Mouse (Mus musculus): ENCODE results near the gene Sfxn2. TPM values are rescaled to one million over a fixed set of nuclear protein-coding genes. Genes with fewer than 3 reads are reported as not detected.

Gene Sfxn2
- 5.6 and 6.5 TPM in 2 replicates for polyA plus RNA-seq (2012; rRNA removed)

- TF ChIP-seq POLR2A (IDR thresholded peaks at IDR 0.05; ENCODE audit: control insufficient read depth, extremely low read depth, insufficient read depth, low read length, poor library complexity) (0 out of 2 replicates have a peak, but pooled peaks have one; percentile 27), CTCF (IDR thresholded peaks at IDR 0.05; ENCODE audit: borderline replicate concordance, control insufficient read depth, extremely low read depth, insufficient read depth, low read length, poor library complexity) (no peak; the same call in 1 of the 2 replicates)
- Histone ChIP-seq H3K27me3 (ENCODE audit: control insufficient read depth, insufficient read depth, low read length) (no peaks in the 10 kb centered on the region), H3K4me1 (replicated peaks; ENCODE audit: control insufficient read depth, insufficient read depth, low read length) (peaks cover 9% of the 10 kb centered on the region), H3K36me3 (ENCODE audit: control insufficient read depth, insufficient read depth, low read length) (no peaks in the 10 kb centered on the region), H3K27ac (ENCODE audit: control insufficient read depth, insufficient read depth, low read length) (no peak within 1 kb of the TSS), H3K4me3 (ENCODE audit: control insufficient read depth, insufficient read depth, low read length) (peak within 1 kb of the TSS; percentile 58)
- 1% methylated on average over 65 of the region's 67 CpGs for WGBS
- DNase-seq = peak; percentile 92
Observed at GRCm38 (mm10) chr19:46572951-46573937, at the start of gene Sfxn2, which contains the start of gene Arl3. Gene Sfxn2 (plus strand): TSS chr19:46573365. Gene Arl3 (minus strand): TSS chr19:46573198.

- peak; percentile 37 for DNase-seq
- TF ChIP-seq CTCF (IDR thresholded peaks at IDR 0.05; ENCODE audit: borderline replicate concordance, control insufficient read depth, extremely low read depth, insufficient read depth, low read length, poor library complexity) (no peak), POLR2A (IDR thresholded peaks at IDR 0.05; ENCODE audit: control insufficient read depth, extremely low read depth, insufficient read depth, low read length, poor library complexity) (no peak)
Observed at GRCm38 (mm10) chr19:46523480-46524151, 49.5 kb upstream of the Sfxn2 start.

GRCm38 (mm10) chr19:46524152-46524544 lies 49.0 kb upstream of the Sfxn2 start:
- Histone ChIP-seq H3K4me1 (replicated peaks; ENCODE audit: control insufficient read depth, insufficient read depth, low read length) (peaks cover 76% of the 10 kb centered on the region), H3K27ac (ENCODE audit: control insufficient read depth, insufficient read depth, low read length) (no peak overlapping the region), H3K4me3 (ENCODE audit: control insufficient read depth, insufficient read depth, low read length) (no peak overlapping the region), H3K36me3 (ENCODE audit: control insufficient read depth, insufficient read depth, low read length) (no peaks in the 10 kb centered on the region), H3K27me3 (ENCODE audit: control insufficient read depth, insufficient read depth, low read length) (no peaks in the 10 kb centered on the region)
- TF ChIP-seq POLR2A (IDR thresholded peaks at IDR 0.05; ENCODE audit: control insufficient read depth, extremely low read depth, insufficient read depth, low read length, poor library complexity) = no peak
- TF ChIP-seq CTCF (IDR thresholded peaks at IDR 0.05; ENCODE audit: borderline replicate concordance, control insufficient read depth, extremely low read depth, insufficient read depth, low read length, poor library complexity) = no peak
- 49% methylated on average over 6 of the region's 6 CpGs for WGBS
- DNase-seq = no peak

More at GRCm38 (mm10) chr19:46523480-46524151, 49.5 kb upstream of the Sfxn2 start:
- Histone ChIP-seq H3K27ac (ENCODE audit: control insufficient read depth, insufficient read depth, low read length) (no peak overlapping the region), H3K4me3 (ENCODE audit: control insufficient read depth, insufficient read depth, low read length) (no peak overlapping the region), H3K36me3 (ENCODE audit: control insufficient read depth, insufficient read depth, low read length) (no peaks in the 10 kb centered on the region), H3K4me1 (replicated peaks; ENCODE audit: control insufficient read depth, insufficient read depth, low read length) (peaks cover 76% of the 10 kb centered on the region), H3K27me3 (ENCODE audit: control insufficient read depth, insufficient read depth, low read length) (no peaks in the 10 kb centered on the region)
- WGBS = 38% methylated on average over 20 of the region's 20 CpGs

- Histone ChIP-seq H3K4me1 (replicated peaks; ENCODE audit: control insufficient read depth, insufficient read depth, low read length) (peaks cover 77% of the 10 kb centered on the region), H3K27me3 (ENCODE audit: control insufficient read depth, insufficient read depth, low read length) (no peaks in the 10 kb centered on the region), H3K27ac (ENCODE audit: control insufficient read depth, insufficient read depth, low read length) (no peak overlapping the region), H3K36me3 (ENCODE audit: control insufficient read depth, insufficient read depth, low read length) (no peaks in the 10 kb centered on the region), H3K4me3 (ENCODE audit: control insufficient read depth, insufficient read depth, low read length) (no peak overlapping the region)
- TF ChIP-seq POLR2A (IDR thresholded peaks at IDR 0.05; ENCODE audit: control insufficient read depth, extremely low read depth, insufficient read depth, low read length, poor library complexity) (no peak), CTCF (IDR thresholded peaks at IDR 0.05; ENCODE audit: borderline replicate concordance, control insufficient read depth, extremely low read depth, insufficient read depth, low read length, poor library complexity) (no peak)
- WGBS = 55% methylated on average over 14 of the region's 14 CpGs
- no peak for DNase-seq
Observed at GRCm38 (mm10) chr19:46524601-46525321, 48.4 kb upstream of the Sfxn2 start.

- no peaks in the 10 kb centered on the region for H3K27me3 ChIP-seq (ENCODE audit: control insufficient read depth, insufficient read depth, low read length)
- DNase-seq = no peak
- no peak for TF ChIP-seq POLR2A (IDR thresholded peaks at IDR 0.05; ENCODE audit: control insufficient read depth, extremely low read depth, insufficient read depth, low read length, poor library complexity)
- no peak for TF ChIP-seq CTCF (IDR thresholded peaks at IDR 0.05; ENCODE audit: borderline replicate concordance, control insufficient read depth, extremely low read depth, insufficient read depth, low read length, poor library complexity)
- H3K4me3 ChIP-seq (ENCODE audit: control insufficient read depth, insufficient read depth, low read length) = no peak overlapping the region
- H3K27ac ChIP-seq (ENCODE audit: control insufficient read depth, insufficient read depth, low read length) = no peak overlapping the region
- 97% methylated on average over 10 of the region's 10 CpGs for WGBS
- H3K36me3 ChIP-seq (ENCODE audit: control insufficient read depth, insufficient read depth, low read length) = no peaks in the 10 kb centered on the region
- H3K4me1 ChIP-seq (replicated peaks; ENCODE audit: control insufficient read depth, insufficient read depth, low read length) = peaks cover 80% of the 10 kb centered on the region
Observed at GRCm38 (mm10) chr19:46525691-46526631, 47.2 kb upstream of the Sfxn2 start.

All from thymus, adult 2 months (tissue).